Mouse (Mus musculus) limb, embryonic 11.5 days (tissue): ENCODE data around the gene Trim7. TPM values are rescaled to one million over a fixed set of nuclear protein-coding genes. Genes with fewer than 3 reads are reported as not detected.
"Not testable (repeated sequence)": the region's sequence is repeated elsewhere in the genome, so short reads cannot be mapped to it uniquely, and the experiment has no call there.

ENCODE experiments used
- ATAC-seq: fragments of 200-750 bp; cut with Nextera tagmentation; 2 replicates; pipeline ENCODE4 v1.8.0; 2017; ENCODE audit warnings: low read depth; ENCODE audit not compliant: insufficient number of reproducible peaks, low FRiP score, low TSS enrichment
- DNase-seq: peaks from one replicate; pipeline ENCODE4 v3.0.0-alpha.2; 2015; ENCODE audit warnings: low spot score
- H3K27ac ChIP-seq: fragments of 300-500 bp; sonication (generic); replicated peaks from 2 replicates; pipeline ENCODE4 v1.5.1; 2014; ENCODE audit warnings: low read depth, mild to moderate bottlenecking, low read length
- H3K27me3 ChIP-seq: fragments of 300-500 bp; sonication (generic); 2 replicates; pipeline ENCODE4 v1.6.1; 2014; ENCODE audit warnings: mild to moderate bottlenecking, low read length, mixed read lengths; ENCODE audit not compliant: control insufficient read depth, insufficient read depth
- H3K36me3 ChIP-seq: fragments of 300-500 bp; sonication (generic); 2 replicates; pipeline ENCODE4 v1.6.1; 2014; ENCODE audit warnings: mild to moderate bottlenecking, low read length, moderate library complexity, mixed read lengths; ENCODE audit not compliant: control insufficient read depth, insufficient read depth
- H3K4me1 ChIP-seq: fragments of 300-500 bp; sonication (generic); 2 replicates; pipeline ENCODE4 v1.6.1; 2014; ENCODE audit warnings: low read length, mixed read lengths; ENCODE audit not compliant: control insufficient read depth, insufficient read depth
- H3K4me2 ChIP-seq: fragments of 300-500 bp; sonication (generic); 2 replicates; pipeline ENCODE4 v1.6.1; 2014; ENCODE audit warnings: low read depth, mild to moderate bottlenecking, moderate library complexity; ENCODE audit not compliant: severe bottlenecking
- H3K4me3 ChIP-seq: fragments of 300-500 bp; sonication (generic); 2 replicates; pipeline ENCODE4 v1.5.1; 2014; ENCODE audit warnings: low read depth, low read length
- H3K9ac ChIP-seq: fragments of 300-500 bp; sonication (generic); 2 replicates; pipeline ENCODE4 v1.6.1; 2014; ENCODE audit warnings: mild to moderate bottlenecking, low read length
- H3K9me3 ChIP-seq: fragments of 300-500 bp; sonication (generic); 2 replicates; pipeline ENCODE4 v1.6.1; 2016; ENCODE audit warnings: low read length; ENCODE audit not compliant: control insufficient read depth
- WGBS: fragments of 180-500 bp; shearing (Covaris S2); extraction: QIAGEN DNeasy Blood & Tissue Kit; methylation state at CpG from one replicate; pipeline ENCODE4 v1.1.7; 2014; 5-methylcytosine and 5-hydroxymethylcytosine counted together
- polyA plus RNA-seq: library from polyadenylated mRNA; unstranded; fragments of >200 nt; fragmentation: Nextera tagmentation; extraction: Ambion mirVana; gene quantifications from 2 replicates; pipeline ENCODE4 v1.2.1, GENCODE M21; 2014

Gene Trim7
- polyA plus RNA-seq, 1 experiment from 2014 or later: 0.25 TPM

DNA sequence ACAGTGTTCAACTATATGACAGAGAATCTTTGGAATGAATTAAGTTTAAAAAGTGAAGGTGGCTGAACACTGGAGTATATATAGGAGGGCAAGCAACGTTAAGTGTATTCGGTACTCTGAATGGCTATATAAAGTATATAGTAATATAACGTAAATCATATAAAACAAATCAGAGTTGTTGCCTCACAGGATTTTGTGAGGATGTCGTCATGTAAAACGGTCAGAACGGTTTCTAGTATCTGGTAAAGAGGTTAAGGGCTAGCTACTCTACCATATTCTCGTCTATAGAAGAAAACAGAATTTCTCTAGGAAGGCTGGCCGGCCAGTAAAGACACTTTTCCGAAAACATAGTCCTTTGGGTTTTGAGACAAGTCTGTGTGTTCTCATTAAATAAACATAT lies 8.1 kb upstream of the Trim7 start:
- H3K27me3 ChIP-seq: no peaks in the 10 kb centered on the region
- H3K4me2 ChIP-seq: peak overlapping the region; percentile 76
- 10% methylated on average over 9 of the region's 9 CpGs for WGBS
- 0 out of 2 replicates have a peak, but pooled peaks cover 3% of the 10 kb centered on the region for H3K4me1 ChIP-seq
- peak overlapping the region; percentile 66 for H3K4me3 ChIP-seq
- ATAC-seq (no peak), DNase-seq (no peak)
- no peaks in the 10 kb centered on the region for H3K9me3 ChIP-seq
- H3K9ac ChIP-seq: no peak overlapping the region; the same call in 1 of the 2 replicates
- H3K36me3 ChIP-seq: peaks cover 4% of the 10 kb centered on the region; the same call in 1 of the 2 replicates
- H3K27ac ChIP-seq: no peak overlapping the region

DNA sequence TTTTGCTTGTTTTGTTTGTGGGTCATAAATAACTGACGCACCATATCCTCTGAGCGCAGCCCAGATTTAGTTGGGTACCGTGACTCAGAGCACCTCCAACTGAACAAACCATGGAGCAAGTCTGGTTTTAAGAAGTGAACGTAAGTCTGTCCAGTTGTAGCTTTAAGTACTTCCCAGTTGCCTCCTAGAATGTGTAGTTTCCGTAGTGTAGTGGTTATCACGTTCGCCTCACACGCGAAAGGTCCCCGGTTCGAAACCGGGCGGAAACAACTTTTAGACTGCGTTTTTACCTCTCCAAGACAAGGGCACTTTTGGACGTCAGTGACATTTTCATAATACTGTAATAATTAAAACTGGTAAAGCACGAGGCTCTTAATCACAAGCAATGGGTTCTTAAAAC lies 7.6 kb upstream of the Trim7 start:
- WGBS: under 1% methylated on average over 16 of the region's 16 CpGs
- Histone ChIP-seq H3K9ac (no peak overlapping the region; the same call in 1 of the 2 replicates), H3K9me3 (no peaks in the 10 kb centered on the region), H3K27ac (no peak overlapping the region), H3K4me2 (peak overlapping the region; percentile 76), H3K4me1 (0 out of 2 replicates have a peak, but pooled peaks cover 3% of the 10 kb centered on the region), H3K27me3 (no peaks in the 10 kb centered on the region), H3K4me3 (peak overlapping the region; percentile 66), H3K36me3 (no peaks in the 10 kb centered on the region)
- ATAC-seq (no peak), DNase-seq (peak; percentile 94)

DNA sequence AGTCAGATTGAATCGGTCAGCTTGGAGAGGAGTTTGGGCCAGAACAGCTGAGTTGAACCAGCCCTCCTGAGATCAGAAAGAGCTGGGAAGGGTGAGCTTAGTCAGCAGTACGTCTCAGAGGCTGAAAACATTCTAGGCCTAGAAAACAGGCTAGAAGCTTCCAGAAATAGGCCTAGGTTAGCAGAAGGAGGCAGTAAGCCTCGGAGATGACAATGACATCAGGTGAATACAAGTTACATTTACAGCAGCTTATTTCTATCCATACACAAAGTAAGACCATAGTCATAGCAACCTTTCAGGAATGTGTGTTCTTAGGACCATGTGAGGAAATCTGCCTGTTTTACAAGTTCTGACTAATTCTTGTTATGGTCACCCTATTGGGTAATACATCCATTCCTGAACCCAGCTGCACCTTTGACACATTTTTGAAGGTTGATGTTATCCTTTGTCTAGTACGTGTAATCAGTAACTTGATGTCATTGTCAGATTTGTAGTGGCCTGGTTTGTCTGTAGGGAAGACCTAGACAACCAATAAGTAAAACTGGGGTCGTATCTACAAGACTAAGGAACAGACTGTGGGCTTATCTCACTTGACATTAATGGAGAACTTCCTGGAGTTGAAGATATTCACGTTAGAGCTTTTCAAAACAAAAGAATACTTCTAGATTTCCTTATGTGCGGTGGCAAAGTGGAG lies 6.2 kb upstream of the Trim7 start:
- Histone ChIP-seq H3K27me3 (0 out of 2 replicates have a peak, but pooled peaks cover 3% of the 10 kb centered on the region), H3K4me1 (0 out of 2 replicates have a peak, but pooled peaks cover 3% of the 10 kb centered on the region), H3K9ac (no peak overlapping the region), H3K9me3 (no peaks in the 10 kb centered on the region), H3K4me3 (no peak overlapping the region), H3K4me2 (no peak overlapping the region), H3K27ac (no peak overlapping the region), H3K36me3 (no peaks in the 10 kb centered on the region)
- 82% methylated on average over 7 of the region's 7 CpGs for WGBS
- ATAC-seq (no peak), DNase-seq (no peak)

DNA sequence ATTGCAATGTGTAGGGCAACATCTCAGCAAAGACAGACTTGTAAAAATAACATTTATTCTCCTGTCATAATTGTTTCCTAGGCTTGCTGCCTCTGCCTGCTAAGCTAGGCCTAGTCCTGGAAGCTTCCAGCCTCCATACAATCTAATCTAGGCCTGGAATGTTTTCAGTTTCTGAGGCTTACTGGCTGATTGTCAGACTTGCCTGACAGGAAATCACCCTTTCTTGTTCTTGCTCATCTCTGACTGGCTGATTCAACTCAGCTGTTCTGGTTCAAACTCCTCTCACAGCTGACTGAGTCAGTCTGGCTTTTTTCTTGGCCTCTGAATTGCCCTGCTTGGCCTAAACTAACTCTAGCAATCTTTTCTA lies 5.6 kb upstream of the Trim7 start:
- Histone ChIP-seq H3K27ac (no peak overlapping the region), H3K4me2 (no peak overlapping the region), H3K9me3 (no peaks in the 10 kb centered on the region), H3K4me3 (no peak overlapping the region), H3K36me3 (no peaks in the 10 kb centered on the region), H3K9ac (no peak overlapping the region), H3K27me3 (0 out of 2 replicates have a peak, but pooled peaks cover 4% of the 10 kb centered on the region), H3K4me1 (0 out of 2 replicates have a peak, but pooled peaks cover 2% of the 10 kb centered on the region)
- ATAC-seq: no peak
- no peak for DNase-seq

DNA sequence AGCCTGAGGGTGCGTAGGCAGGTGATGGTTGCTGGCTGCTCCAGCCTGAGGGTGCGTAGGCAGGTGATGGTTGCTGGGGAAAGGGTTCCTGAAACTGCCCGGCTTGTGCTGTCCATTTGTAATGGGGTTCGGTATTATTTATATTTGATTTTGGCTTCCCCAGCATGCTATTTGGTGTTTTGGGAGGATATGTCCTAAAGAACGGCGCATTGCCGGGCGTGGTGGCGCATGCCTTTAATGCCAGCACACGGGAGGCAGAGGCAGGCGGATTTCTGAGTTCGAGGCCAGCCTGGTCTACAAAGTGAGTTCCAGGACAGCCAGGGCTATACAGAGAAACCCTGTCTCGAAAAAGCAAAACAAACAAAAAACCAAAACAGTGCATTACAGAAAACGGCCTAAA lies 4.6 kb upstream of the Trim7 start:
- not testable (repeated sequence) for H3K4me3 ChIP-seq, H3K27ac ChIP-seq, ATAC-seq, H3K9me3 ChIP-seq, H3K9ac ChIP-seq, H3K4me2 ChIP-seq, DNase-seq, H3K4me1 ChIP-seq, H3K27me3 ChIP-seq, H3K36me3 ChIP-seq
- WGBS: 80% methylated on average over 14 of the region's 14 CpGs

DNA sequence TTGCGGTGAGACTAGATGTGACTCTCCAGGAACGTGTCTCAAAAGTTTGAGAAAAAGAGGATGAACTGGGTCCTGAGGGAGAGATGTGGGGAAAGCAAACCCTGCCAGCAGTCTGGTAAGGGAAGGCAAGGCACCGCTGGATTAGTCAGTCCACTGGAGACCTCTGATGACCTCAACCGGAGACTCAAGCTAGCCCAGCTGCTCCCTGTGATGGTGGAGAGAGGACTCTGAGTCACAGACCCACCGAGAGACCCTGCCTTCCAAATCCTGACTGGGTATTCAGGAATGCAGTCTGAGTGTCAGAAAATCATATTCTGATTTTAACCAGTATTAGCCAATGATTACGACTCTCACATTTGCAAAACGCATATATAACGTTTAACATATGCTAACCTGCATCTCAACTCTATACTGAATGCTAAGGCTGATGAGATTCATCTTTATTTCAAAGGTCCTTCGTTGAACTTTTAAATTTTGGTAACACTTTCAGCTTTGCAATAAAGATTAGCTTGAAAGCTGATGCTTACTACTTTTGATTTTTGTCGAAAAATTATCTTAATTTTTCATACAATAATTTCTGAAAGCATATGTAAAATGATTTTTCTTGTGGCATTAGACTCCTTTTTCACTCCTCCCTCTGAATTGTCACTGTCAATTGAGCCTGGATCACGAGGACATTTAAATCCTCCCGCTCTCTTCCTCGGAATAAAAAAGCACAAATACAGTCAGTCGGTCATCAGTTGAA lies 3.0 kb upstream of the Trim7 start:
- H3K9ac ChIP-seq: no peak overlapping the region
- no peak overlapping the region for H3K27ac ChIP-seq
- 36% methylated on average over 14 of the region's 14 CpGs for WGBS
- H3K9me3 ChIP-seq: no peaks in the 10 kb centered on the region
- H3K27me3 ChIP-seq: 0 out of 2 replicates have a peak, but pooled peaks cover 4% of the 10 kb centered on the region
- no peaks in the 10 kb centered on the region for H3K36me3 ChIP-seq
- ATAC-seq: no peak
- H3K4me2 ChIP-seq: peak overlapping the region; percentile 42
- H3K4me3 ChIP-seq: peak overlapping the region; percentile 27
- H3K4me1 ChIP-seq: no peaks in the 10 kb centered on the region
- DNase-seq: no peak

DNA sequence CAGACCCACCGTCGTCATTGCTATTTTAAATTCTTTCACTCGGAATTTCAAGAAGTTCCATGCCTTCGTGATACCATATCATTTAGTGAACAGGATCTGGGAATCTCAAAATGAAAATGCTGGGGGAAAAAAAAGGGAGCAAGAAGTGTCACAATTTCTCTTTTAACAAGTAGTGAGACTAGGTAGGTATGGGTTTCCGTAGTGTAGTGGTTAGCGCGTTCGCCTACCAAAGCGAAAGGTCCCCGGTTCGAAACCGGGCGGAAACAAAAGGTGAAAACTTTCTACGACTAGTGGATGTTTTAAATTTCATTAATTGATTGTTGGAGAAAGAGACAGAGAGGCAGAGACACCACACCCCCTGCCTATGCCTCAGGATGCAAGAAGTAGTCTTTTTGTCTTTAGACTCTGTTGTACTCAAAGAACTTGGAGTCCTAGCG lies 2.4 kb upstream of the Trim7 start:
- peak overlapping the region; percentile 27 for H3K4me3 ChIP-seq
- peak overlapping the region; percentile 42 for H3K4me2 ChIP-seq
- no peak overlapping the region for H3K27ac ChIP-seq
- WGBS: under 1% methylated on average over 15 of the region's 15 CpGs
- H3K9me3 ChIP-seq: no peaks in the 10 kb centered on the region
- H3K27me3 ChIP-seq: 0 out of 2 replicates have a peak, but pooled peaks cover 4% of the 10 kb centered on the region
- ATAC-seq (peak; percentile 10; the same call in 1 of the 2 replicates), DNase-seq (peak; percentile 89)
- no peaks in the 10 kb centered on the region for H3K36me3 ChIP-seq
- no peaks in the 10 kb centered on the region for H3K4me1 ChIP-seq
- H3K9ac ChIP-seq: no peak overlapping the region

DNA sequence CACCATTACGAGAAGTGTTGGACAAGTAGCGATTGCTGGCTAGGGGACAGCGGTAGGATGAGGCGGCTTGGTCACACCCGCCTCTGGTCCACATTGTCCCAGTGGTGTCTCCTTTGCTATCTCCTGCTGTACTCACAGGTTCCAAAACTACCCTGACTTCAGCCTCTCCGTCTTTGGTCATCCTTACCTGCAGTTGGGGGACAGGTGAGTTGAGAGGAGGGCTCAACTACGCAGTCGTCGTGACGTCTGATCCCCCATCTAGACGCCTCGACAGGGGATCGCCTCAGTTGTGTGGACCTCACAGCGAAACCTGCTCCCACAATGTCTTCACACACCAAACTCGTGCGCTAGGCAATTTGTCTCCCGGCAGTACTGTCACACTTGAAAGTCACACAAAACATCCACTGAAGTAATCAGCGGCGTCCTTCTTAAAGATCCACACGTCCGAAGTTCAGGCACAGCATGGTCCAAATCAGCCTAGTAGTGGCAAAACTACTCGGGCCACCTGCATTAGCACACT lies 1.6 kb upstream of the Trim7 start:
- ATAC-seq: no peak
- Histone ChIP-seq H3K4me2 (peak overlapping the region; percentile 42), H3K4me3 (peak overlapping the region; percentile 27), H3K36me3 (no peaks in the 10 kb centered on the region), H3K9me3 (no peaks in the 10 kb centered on the region), H3K4me1 (no peaks in the 10 kb centered on the region), H3K27ac (no peak overlapping the region), H3K27me3 (0 out of 2 replicates have a peak, but pooled peaks cover 4% of the 10 kb centered on the region), H3K9ac (no peak overlapping the region)
- WGBS: 3% methylated on average over 22 of the region's 22 CpGs
- DNase-seq: peak; percentile 36
